Mouse (Mus musculus): ENCODE measurements around the gene Il1f6. TPM values are rescaled to one million over a fixed set of nuclear protein-coding genes. Genes with fewer than 3 reads are reported as not detected.

The Il1f6 gene
- polyA plus RNA-seq (2017; shearing (Covaris generic)): not detected

GRCm38 (mm10) chr2:24215118-24215517 is at the start of gene Il1f6:
Il1f6 (plus strand) TSS chr2:24215418.

GRCm38 (mm10) chr2:24186176-24186575 is 29.0 kb upstream of the Il1f6 start, which contains the start of gene Il1f9:
Il1f9 (plus strand) TSS chr2:24186476.

Other genes starting within 250 kb of the Il1f6 start
- gene Hnmt, start 166.0 kb upstream of the Il1f6 start, polyA plus RNA-seq (2017; shearing (Covaris generic)): not detected
- not detected for gene Tbpl2, start 118.8 kb upstream of the Il1f6 start, polyA plus RNA-seq (2017; shearing (Covaris generic))
- not detected for gene Il1f8, start 62.3 kb upstream of the Il1f6 start, polyA plus RNA-seq (2017; shearing (Covaris generic))
- not detected for gene Il1f9, start 28.9 kb upstream of the Il1f6 start, polyA plus RNA-seq (2017; shearing (Covaris generic))
- gene Il1f5, start 61.5 kb downstream of the Il1f6 start, polyA plus RNA-seq (2017; shearing (Covaris generic)): not detected
- not detected for gene Il1f10, start 75.8 kb downstream of the Il1f6 start, polyA plus RNA-seq (2017; shearing (Covaris generic))
- gene Il1rn, start 121.4 kb downstream of the Il1f6 start, polyA plus RNA-seq (2017; shearing (Covaris generic)): 0.44 TPM
- gene Psd4, start 152.2 kb downstream of the Il1f6 start, polyA plus RNA-seq (2017; shearing (Covaris generic)): 107 TPM